Mouse (Mus musculus) bone marrow macrophage, adult 2 months (primary cell): ENCODE results near the gene Ripor3.

Experiments used
- CTCF ChIP-seq: IDR thresholded peaks from 2 replicates; pipeline ENCODE4 v1.5.1; 2012; ENCODE audit warnings: low read depth, mild to moderate bottlenecking, low read length, moderate library complexity
- POLR2A ChIP-seq: IDR thresholded peaks from 2 replicates; pipeline ENCODE4 v1.6.1; 2012; ENCODE audit warnings: mild to moderate bottlenecking, low read depth, low read length, borderline replicate concordance

DNA sequence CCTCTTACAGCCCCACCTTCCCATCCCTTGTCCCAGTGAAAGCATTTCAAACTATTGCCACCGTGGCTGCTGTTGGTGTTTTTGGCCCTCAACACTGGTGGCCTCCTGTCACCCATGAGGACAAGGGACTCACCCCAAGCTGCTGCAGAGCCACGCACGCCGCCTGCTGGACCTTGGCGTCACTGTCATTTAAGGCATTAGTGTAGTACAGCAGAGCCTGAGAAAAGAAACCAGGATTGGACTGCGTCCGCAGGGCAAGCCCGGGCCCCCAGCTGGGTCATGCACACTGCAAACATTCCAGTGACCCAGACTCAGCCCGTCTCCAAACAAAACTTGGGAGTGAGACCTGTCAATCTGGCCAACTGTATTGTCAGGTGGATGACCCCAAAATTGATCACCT is 27.8 kb downstream of the Ripor3 start:
- TF ChIP-seq CTCF (no peak), POLR2A (no peak)
